In genomic region chr2:158690116-158690515, GRCm38 (mm10) we compare ENCODE assay signal across 14 mouse cellular contexts. TPM values are rescaled to one million over a fixed set of nuclear protein-coding genes. Genes with fewer than 3 reads are reported as not detected.
DNase-seq lines count a peak whose midpoint lies in the region; ATAC-seq and TF ChIP-seq lines count a peak whose summit lies in the region.
"Had no signal": no experiment of that assay in that cellular context is flagged by ENCODE, and none has a peak within 500 bp of the region (broad histone marks: within the 10 kb centered on the region; RNA-seq: fewer than 3 reads in every experiment).

No protein-coding gene starts in this region.

- peak overlapping the region; percentile 19; the same call in 1 of the 2 replicates for H3K27ac ChIP-seq in midbrain, postnatal 0 days (ENCODE audit: low read depth, low read length)
- no peak overlapping the region for H3K27ac ChIP-seq in midbrain, embryonic 10.5 days (replicated peaks)
- no peak overlapping the region for H3K27ac ChIP-seq in intestine, postnatal 0 days (ENCODE audit: low read depth, low read length)
- H3K27ac ChIP-seq: embryonic facial prominence, embryonic 13.5 days; stomach, embryonic 15.5 days had no signal

- H3K9ac ChIP-seq in midbrain, postnatal 0 days (replicated peaks; ENCODE audit: low read length, poor library complexity, severe bottlenecking) = no peak overlapping the region
- H3K9ac ChIP-seq in intestine, postnatal 0 days (ENCODE audit: low read depth, low read length) = no peak overlapping the region
- H3K9ac ChIP-seq: embryonic facial prominence, embryonic 13.5 days; stomach, embryonic 15.5 days had no signal

- ATAC-seq in midbrain, postnatal 0 days (ENCODE audit: low FRiP score) = peak; percentile 20; the same call in 1 of the 2 replicates
- ATAC-seq in inflammation-experienced regulatory T-cells, adult 6 months = peak; percentile 77
- ATAC-seq in intestine, postnatal 0 days = no peak

- H3K4me2 ChIP-seq in midbrain, postnatal 0 days (ENCODE audit: low read depth, low read length, poor library complexity, severe bottlenecking) = no peak overlapping the region
- no peak overlapping the region for H3K4me2 ChIP-seq in intestine, postnatal 0 days (replicated peaks; ENCODE audit: low read depth)
- H3K4me2 ChIP-seq: embryonic facial prominence, embryonic 13.5 days; stomach, embryonic 15.5 days had no signal

- TF ChIP-seq POLR2A in brain, embryonic 14.5 days (IDR thresholded peaks at IDR 0.05; ENCODE audit: borderline replicate concordance, extremely low read depth, insufficient read depth, insufficient read length, poor library complexity, severe bottlenecking) = no peak

- H3K27me3 ChIP-seq in midbrain, postnatal 0 days (ENCODE audit: insufficient read depth, low read length) = no peaks in the 10 kb centered on the region
- H3K27me3 ChIP-seq in midbrain, embryonic 10.5 days (ENCODE audit: low read depth, poor library complexity, severe bottlenecking) = no peaks in the 10 kb centered on the region
- H3K27me3 ChIP-seq in intestine, postnatal 0 days (replicated peaks; ENCODE audit: control insufficient read depth, insufficient read depth, low read length) = no peaks in the 10 kb centered on the region
- H3K27me3 ChIP-seq: embryonic facial prominence, embryonic 13.5 days; stomach, embryonic 15.5 days had no signal

- WGBS in midbrain, postnatal 0 days = 47% methylated on average over 8 of the region's 8 CpGs
- WGBS in midbrain, embryonic 10.5 days = 77% methylated on average over 8 of the region's 8 CpGs
- 65% methylated on average over 8 of the region's 8 CpGs for WGBS in intestine, postnatal 0 days

- no peak for DNase-seq in midbrain, postnatal 0 days (ENCODE audit: low spot score)
- no peak for DNase-seq in midbrain, embryonic 10.5 days (ENCODE audit: low spot score)
- DNase-seq in brain, embryonic 14.5 days (ENCODE audit: low read depth) = peak; percentile 60
- DNase-seq in thymus, postnatal 36 days = peak; percentile 62 to 79
- DNase-seq in ovary, postnatal 36 days (ENCODE audit: low spot score) = no peak
- DNase-seq: adrenal gland, postnatal 14 days; cerebellum, adult 2 months; kidney, postnatal 14 days; lung, adult 18-20 months; midbrain, embryonic 14.5 days had no signal

- TF ChIP-seq CTCF in midbrain, postnatal 0 days (IDR thresholded peaks at IDR 0.05) = no peak
- TF ChIP-seq CTCF in brain, embryonic 14.5 days (IDR thresholded peaks at IDR 0.05; ENCODE audit: borderline replicate concordance, extremely low read depth, insufficient read depth, insufficient read length) = no peak
- no peak for TF ChIP-seq CTCF in intestine, postnatal 0 days (IDR thresholded peaks at IDR 0.05; ENCODE audit: low read depth)

- no peaks in the 10 kb centered on the region for H3K9me3 ChIP-seq in midbrain, postnatal 0 days (ENCODE audit: low read length)
- H3K9me3 ChIP-seq in midbrain, embryonic 10.5 days (replicated peaks) = no peaks in the 10 kb centered on the region
- H3K9me3 ChIP-seq in intestine, postnatal 0 days (ENCODE audit: control insufficient read depth) = no peaks in the 10 kb centered on the region
- H3K9me3 ChIP-seq: embryonic facial prominence, embryonic 13.5 days; stomach, embryonic 15.5 days had no signal

- peaks cover 6% of the 10 kb centered on the region; the same call in 1 of the 2 replicates for H3K4me1 ChIP-seq in midbrain, postnatal 0 days (ENCODE audit: insufficient read depth, low read length)
- H3K4me1 ChIP-seq in midbrain, embryonic 10.5 days = peaks cover 27% of the 10 kb centered on the region
- H3K4me1 ChIP-seq in intestine, postnatal 0 days (replicated peaks; ENCODE audit: control insufficient read depth, insufficient read depth, low read length) = no peaks in the 10 kb centered on the region

- H3K4me3 ChIP-seq in midbrain, postnatal 0 days (ENCODE audit: low read depth, low read length) = no peak overlapping the region
- H3K4me3 ChIP-seq in midbrain, embryonic 10.5 days = no peak overlapping the region
- no peak overlapping the region for H3K4me3 ChIP-seq in intestine, postnatal 0 days (ENCODE audit: low read depth, low read length)
- H3K4me3 ChIP-seq: embryonic facial prominence, embryonic 13.5 days; stomach, embryonic 15.5 days had no signal

- H3K36me3 ChIP-seq in midbrain, postnatal 0 days (ENCODE audit: insufficient read depth, low read length) = no peaks in the 10 kb centered on the region
- H3K36me3 ChIP-seq in midbrain, embryonic 10.5 days = no peaks in the 10 kb centered on the region
- H3K36me3 ChIP-seq in intestine, postnatal 0 days (ENCODE audit: control insufficient read depth, insufficient read depth) = no peaks in the 10 kb centered on the region
- H3K36me3 ChIP-seq: embryonic facial prominence, embryonic 13.5 days; stomach, embryonic 15.5 days had no signal

RNA-seq across cellular contexts. Expression of gene Ppp1r16b, which starts 24.9 kb away (rescaled TPM):
- total RNA-seq in midbrain, postnatal 0 days (2014; rRNA removed) = 30.8 and 32.2 TPM in 2 replicates
- 31.0 and 31.6 TPM in 2 replicates for polyA plus RNA-seq in midbrain, postnatal 0 days (2015; fragmentation: Nextera tagmentation; extraction: Ambion mirVana)
- polyA plus RNA-seq in midbrain, embryonic 10.5 days (2016; fragmentation: Nextera tagmentation; extraction: Ambion mirVana) = 3.6 and 3.7 TPM in 2 replicates
- polyA plus RNA-seq in brain, embryonic 14.5 days (2012; rRNA removed) = 3.2 and 6.4 TPM in 2 replicates
- polyA plus RNA-seq in inflammation-experienced regulatory T-cells, adult 6 months (2017; shearing (Covaris generic)) = 100 to 1,000 TPM; 106 to 120 (median 115) TPM
- polyA plus RNA-seq in intestine, postnatal 0 days (2015; fragmentation: Nextera tagmentation; extraction: Ambion mirVana) = 3.3 and 3.4 TPM in 2 replicates

Comparison
In these comparisons a context has a peak if more than half of its experiments do, and no peak if none do; other contexts are left out.
1. DNase-seq: peak in brain, embryonic 14.5 days (single experiment) and thymus, postnatal 36 days (2 of 2); none in midbrain, postnatal 0 days (single experiment), midbrain, embryonic 10.5 days (single experiment) and ovary, postnatal 36 days (single experiment).